In genomic region chr7:101547651-101548050, GRCm38 (mm10) we compare ENCODE assay signal across 27 mouse cellular contexts. TPM values are rescaled to one million over a fixed set of nuclear protein-coding genes. Genes with fewer than 3 reads are reported as not detected.
A peak's percentile ranks its signal among the peaks of the same experiment; 100 is the strongest.
DNase-seq lines count a peak whose midpoint lies in the region; ATAC-seq lines count a peak whose summit lies in the region.
"Had no signal": no experiment of that assay in that cellular context is flagged by ENCODE, and none has a peak within 500 bp of the region (broad histone marks: within the 10 kb centered on the region; RNA-seq: fewer than 3 reads in every experiment).

No protein-coding gene starts in this region.

- peak; percentile 50 for DNase-seq in 416B (ENCODE audit: low read depth)
- DNase-seq in CD4-positive, CD25-positive, alpha-beta regulatory T cell, adult 2 months (ENCODE audit: low read depth, low spot score), result peak; percentile 81
- DNase-seq in splenic B cell, adult 2 months (ENCODE audit: low read depth, low spot score), result peak; percentile 40
- DNase-seq in gastrocnemius, postnatal 36 days, result no peak
- DNase-seq in layer of hippocampus, postnatal 25 days (ENCODE audit: extremely low spot score in 1 of 2, low spot score in 1 of 2), result no peak
- no peak for DNase-seq in layer of hippocampus, postnatal 14 days (ENCODE audit: low spot score in 2 of 2)
- DNase-seq: adrenal gland, postnatal 14 days; cerebellum, postnatal 10 days; forebrain, postnatal 0 days; heart, postnatal 36 days; kidney, adult 2 months; kidney, postnatal 14 days; liver, embryonic 13.5 days; lung, embryonic 14.5 days; right cerebral cortex, postnatal 14 days had no signal

- peak; percentile 67 for ATAC-seq in inflammation-experienced regulatory T-cells, adult 6 months
- ATAC-seq: forebrain, postnatal 0 days; Patski had no signal

- no peaks in the 10 kb centered on the region for H3K27me3 ChIP-seq in splenic B cell, adult 2 months (ENCODE audit: control insufficient read depth, insufficient read depth, low read length, poor library complexity, severe bottlenecking)
- H3K27me3 ChIP-seq: heart, embryonic 13.5 days; hindbrain, embryonic 15.5 days; liver, embryonic 13.5 days had no signal

- no peaks in the 10 kb centered on the region for H3K36me3 ChIP-seq in splenic B cell, adult 2 months (ENCODE audit: control insufficient read depth, insufficient read depth, low read length, poor library complexity, severe bottlenecking)
- H3K36me3 ChIP-seq: heart, embryonic 13.5 days; hindbrain, embryonic 15.5 days; liver, embryonic 13.5 days had no signal

- intact Hi-C loops in gastrocnemius, postnatal 36 days (cut with DNase I), result no loop called here

RNA-seq across cellular contexts. Expression of gene Art2b, which starts 37.7 kb away (rescaled TPM):
- 100 to 1,000 TPM in 2 of 3 experiments, 10 to 100 TPM in 1; 72.4 to 156 (median 144) TPM for polyA plus RNA-seq in inflammation-experienced regulatory T-cells, adult 6 months (2017; shearing (Covaris generic))
- not detected for total RNA-seq in gastrocnemius, postnatal 36 days (2021)
- total RNA-seq in layer of hippocampus, postnatal 25 days (2021), result not detected
- total RNA-seq in layer of hippocampus, postnatal 14 days (2021), result not detected
- total RNA-seq: forebrain, postnatal 0 days; gastrocnemius, adult 18-20 months; heart, postnatal 36 days; layer of hippocampus, adult 2 months had no signal
- polyA plus RNA-seq: brain, embryonic 14.5 days; embryonic facial prominence, embryonic 14.5 days; forebrain, postnatal 0 days; heart, embryonic 13.5 days; hindbrain, embryonic 15.5 days; limb, embryonic 11.5 days; liver, embryonic 13.5 days; lung, embryonic 14.5 days; midbrain, embryonic 11.5 days; neural tube, embryonic 14.5 days; Patski; stomach, embryonic 16.5 days had no signal

Comparison
In these comparisons a context has a peak if more than half of its experiments do, and no peak if none do; other contexts are left out.
1. DNase-seq: peak in 416B (single experiment), CD4-positive, CD25-positive, alpha-beta regulatory T cell, adult 2 months (single experiment) and splenic B cell, adult 2 months (single experiment); none in gastrocnemius, postnatal 36 days (0 of 2), layer of hippocampus, postnatal 25 days (0 of 2) and layer of hippocampus, postnatal 14 days (0 of 2).